Mouse (Mus musculus) lung, embryonic 16.5 days (tissue): ENCODE measurements at regions not wholly inside any gene's neighbourhood (a gene's known extent, or its start where the extent isn't known, plus 50 kb on each side); places are given as distances from the start of the nearest gene placed in this dataset.

Experiments used
- ATAC-seq: fragments of 200-750 bp; cut with Nextera tagmentation; 2 replicates; pipeline ENCODE4 v1.8.0; 2017; ENCODE audit warnings: low read depth, mild to moderate bottlenecking, moderate library complexity
- H3K27ac ChIP-seq: fragments of 300-500 bp; sonication (generic); 2 replicates; pipeline ENCODE4 v1.5.1; 2014; ENCODE audit warnings: mild to moderate bottlenecking, control low read depth, low read length
- H3K27me3 ChIP-seq: fragments of 300-500 bp; sonication (generic); 2 replicates; pipeline ENCODE4 v1.6.1; 2014; ENCODE audit warnings: low read depth, low read length, mixed read lengths; ENCODE audit not compliant: control insufficient read depth, insufficient read depth
- H3K36me3 ChIP-seq: fragments of 300-500 bp; sonication (generic); 2 replicates; pipeline ENCODE4 v1.6.1; 2014; ENCODE audit warnings: low read length; ENCODE audit not compliant: control insufficient read depth, insufficient read depth
- H3K4me1 ChIP-seq: fragments of 300-500 bp; sonication (generic); replicated peaks from 2 replicates; pipeline ENCODE4 v1.6.1; 2014; ENCODE audit warnings: low read length, mixed read lengths; ENCODE audit not compliant: control insufficient read depth, insufficient read depth
- H3K4me2 ChIP-seq: fragments of 300-500 bp; sonication (generic); 2 replicates; pipeline ENCODE4 v1.6.1; 2014; ENCODE audit warnings: low read depth, low read length, control low read depth
- H3K4me3 ChIP-seq: fragments of 300-500 bp; sonication (generic); 2 replicates; pipeline ENCODE4 v1.5.1; 2014; ENCODE audit warnings: mild to moderate bottlenecking, low read length, control low read depth
- H3K9ac ChIP-seq: fragments of 300-500 bp; sonication (generic); 2 replicates; pipeline ENCODE4 v1.6.1; 2014; ENCODE audit warnings: low read length, control low read depth
- H3K9me3 ChIP-seq: fragments of 300-500 bp; sonication (generic); 2 replicates; pipeline ENCODE4 v1.6.1; 2016; ENCODE audit warnings: low read length; ENCODE audit not compliant: control insufficient read depth
- WGBS: fragments of 180-500 bp; shearing (Covaris S2); extraction: QIAGEN DNeasy Blood & Tissue Kit; methylation state at CpG from one replicate; pipeline ENCODE4 v1.1.7; 2014; 5-methylcytosine and 5-hydroxymethylcytosine counted together

GRCm38 (mm10) chr2:83105070-83105469 lies 161.6 kb downstream of the Fsip2 start:
- Histone ChIP-seq H3K4me3 (no peak overlapping the region), H3K27me3 (no peaks in the 10 kb centered on the region), H3K4me2 (no peak overlapping the region), H3K4me1 (no peaks in the 10 kb centered on the region), H3K9me3 (no peaks in the 10 kb centered on the region), H3K36me3 (no peaks in the 10 kb centered on the region), H3K27ac (no peak overlapping the region), H3K9ac (no peak overlapping the region)
- WGBS = 67% methylated on average over 2 of the region's 2 CpGs
- ATAC-seq = no peak

GRCm38 (mm10) chr2:83126340-83126739 lies 182.9 kb downstream of the Fsip2 start:
- no peaks in the 10 kb centered on the region for H3K4me1 ChIP-seq
- H3K4me2 ChIP-seq = no peak overlapping the region
- no peaks in the 10 kb centered on the region for H3K36me3 ChIP-seq
- H3K9ac ChIP-seq = no peak overlapping the region
- no peaks in the 10 kb centered on the region for H3K27me3 ChIP-seq
- no peaks in the 10 kb centered on the region for H3K9me3 ChIP-seq
- no peak overlapping the region for H3K4me3 ChIP-seq
- WGBS = 55% methylated on average over 4 of the region's 4 CpGs
- no peak overlapping the region for H3K27ac ChIP-seq
- peak; percentile 49; the same call in 1 of the 2 replicates for ATAC-seq

DNA sequence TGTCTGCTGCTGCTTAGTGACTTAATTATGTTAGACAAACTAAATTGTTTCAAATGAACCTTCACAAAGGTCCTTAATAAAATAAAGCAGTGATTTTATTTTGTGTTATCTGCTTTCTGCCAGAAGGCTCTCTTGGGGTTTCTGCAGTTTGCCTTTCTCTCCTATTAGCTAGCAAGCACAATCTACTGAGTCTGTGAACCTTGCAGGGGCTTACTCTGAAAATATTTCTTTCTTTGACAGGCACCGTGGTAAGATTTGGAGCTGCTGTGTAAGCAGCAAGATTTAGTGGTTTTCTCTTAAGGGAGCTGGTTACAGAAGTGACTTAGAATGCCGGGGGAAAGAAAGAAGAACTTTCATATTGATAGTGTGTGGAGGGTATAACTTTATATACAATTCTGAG lies 187.3 kb downstream of the Fsip2 start:
- Histone ChIP-seq H3K27me3 (no peaks in the 10 kb centered on the region), H3K4me2 (no peak overlapping the region), H3K4me1 (no peaks in the 10 kb centered on the region), H3K4me3 (no peak overlapping the region), H3K9me3 (no peaks in the 10 kb centered on the region), H3K36me3 (no peaks in the 10 kb centered on the region), H3K9ac (no peak overlapping the region), H3K27ac (no peak overlapping the region)
- WGBS = 57% methylated on average over 2 of the region's 2 CpGs
- ATAC-seq = no peak

GRCm38 (mm10) chr2:83131285-83131852 lies 187.9 kb downstream of the Fsip2 start:
- H3K9me3 ChIP-seq = no peaks in the 10 kb centered on the region
- no peak overlapping the region for H3K27ac ChIP-seq
- ATAC-seq = no peak
- no peak overlapping the region for H3K4me3 ChIP-seq
- H3K9ac ChIP-seq = no peak overlapping the region
- no peaks in the 10 kb centered on the region for H3K36me3 ChIP-seq
- 52% methylated on average over 4 of the region's 4 CpGs for WGBS
- no peaks in the 10 kb centered on the region for H3K4me1 ChIP-seq
- H3K27me3 ChIP-seq = no peaks in the 10 kb centered on the region
- H3K4me2 ChIP-seq = no peak overlapping the region

GRCm38 (mm10) chr2:83165853-83166252 lies 222.4 kb downstream of the Fsip2 start:
- no peaks in the 10 kb centered on the region for H3K4me1 ChIP-seq
- WGBS = 78% methylated on average over 4 of the region's 4 CpGs
- H3K27me3 ChIP-seq = no peaks in the 10 kb centered on the region
- no peak for ATAC-seq
- no peak overlapping the region for H3K27ac ChIP-seq
- no peaks in the 10 kb centered on the region for H3K36me3 ChIP-seq
- H3K4me3 ChIP-seq = no peak overlapping the region
- no peaks in the 10 kb centered on the region for H3K9me3 ChIP-seq
- H3K4me2 ChIP-seq = no peak overlapping the region
- H3K9ac ChIP-seq = no peak overlapping the region
